Mouse (Mus musculus) T-cell, adult 66 days (primary cell): Measurements from ENCODE around the gene Ccdc116. TPM values are rescaled to one million over a fixed set of nuclear protein-coding genes. Genes with fewer than 3 reads are reported as not detected.

ENCODE experiments used
- total RNA-seq, 2 experiments: library from RNA; stranded (reverse); gene quantifications; 3 replicates in 1 of 2; 4 replicates in 1 of 2; pipeline ENCODE4 v1.2.4; 2023

The Ccdc116 gene
- 1 to 10 TPM; 2.0 to 2.2 TPM for total RNA-seq

GRCm38 (mm10) chr16:17146772-17147235 lies at the start of gene Ccdc116:
TSS of gene Ccdc116 (minus strand) at chr16:17147229.

DNA sequence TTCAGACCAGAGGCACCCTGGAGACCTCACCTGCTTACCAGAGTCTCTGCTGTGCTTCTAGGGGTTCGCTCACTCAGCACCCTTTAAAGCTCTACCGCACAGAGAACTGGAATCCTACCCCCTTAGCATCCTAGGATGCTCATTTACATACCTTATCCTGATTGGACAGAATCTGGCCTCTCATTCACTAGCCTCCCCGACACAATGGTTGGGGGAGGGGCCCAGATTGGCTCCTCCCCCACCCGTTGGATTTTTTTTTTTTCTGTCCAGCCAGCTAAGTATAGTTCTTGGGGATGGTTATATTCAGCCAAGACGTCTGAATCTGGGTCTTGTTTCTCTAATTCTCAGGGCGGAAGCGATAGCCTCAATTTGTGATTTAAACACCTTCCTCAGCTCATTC lies 2.7 kb downstream of the Ccdc116 start, which contains the start of gene Ydjc:
Gene Ydjc (plus strand): TSS at position 283 of the 400 bp plus-strand sequence.

GRCm38 (mm10) chr16:17132089-17132905 lies 14.7 kb downstream of the Ccdc116 start, which contains the start of gene Sdf2l1:
TSS of gene Sdf2l1 (minus strand) at chr16:17132383.

DNA sequence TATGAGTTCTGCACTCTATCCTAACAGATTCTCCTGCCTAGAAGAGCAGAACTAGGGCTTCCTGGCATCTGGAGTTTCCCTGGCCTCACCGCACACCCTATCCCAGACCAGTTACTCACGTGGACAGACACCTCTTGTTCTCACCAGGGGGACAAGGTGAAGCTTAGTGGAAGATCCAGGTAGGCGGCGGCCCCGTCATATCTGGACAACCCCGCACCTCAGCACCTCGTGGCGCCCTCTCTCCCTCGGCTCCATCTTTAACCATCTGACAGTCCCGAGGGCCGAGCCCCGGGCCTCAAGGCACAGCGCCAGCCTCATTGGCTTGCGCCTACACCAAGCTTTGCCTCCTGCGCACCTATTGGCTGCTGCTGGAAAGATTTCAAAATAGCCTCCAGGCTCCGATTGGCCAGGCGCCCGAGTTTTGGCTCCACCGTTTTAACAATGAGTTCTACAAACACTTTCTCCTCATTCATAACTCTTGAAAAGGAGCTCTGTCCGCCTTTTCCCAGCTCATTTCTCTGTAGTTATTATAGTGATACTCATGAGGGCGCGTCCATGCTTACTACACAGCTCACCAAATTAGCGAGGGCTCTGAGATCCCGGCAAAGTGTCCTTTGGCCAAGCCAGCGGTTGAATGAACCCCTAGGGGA lies 22.0 kb downstream of the Ccdc116 start, which contains the start of gene 2610318N02Rik:
Gene 2610318N02Rik (minus strand): TSS at position 297 of the 650 bp plus-strand sequence.

DNA sequence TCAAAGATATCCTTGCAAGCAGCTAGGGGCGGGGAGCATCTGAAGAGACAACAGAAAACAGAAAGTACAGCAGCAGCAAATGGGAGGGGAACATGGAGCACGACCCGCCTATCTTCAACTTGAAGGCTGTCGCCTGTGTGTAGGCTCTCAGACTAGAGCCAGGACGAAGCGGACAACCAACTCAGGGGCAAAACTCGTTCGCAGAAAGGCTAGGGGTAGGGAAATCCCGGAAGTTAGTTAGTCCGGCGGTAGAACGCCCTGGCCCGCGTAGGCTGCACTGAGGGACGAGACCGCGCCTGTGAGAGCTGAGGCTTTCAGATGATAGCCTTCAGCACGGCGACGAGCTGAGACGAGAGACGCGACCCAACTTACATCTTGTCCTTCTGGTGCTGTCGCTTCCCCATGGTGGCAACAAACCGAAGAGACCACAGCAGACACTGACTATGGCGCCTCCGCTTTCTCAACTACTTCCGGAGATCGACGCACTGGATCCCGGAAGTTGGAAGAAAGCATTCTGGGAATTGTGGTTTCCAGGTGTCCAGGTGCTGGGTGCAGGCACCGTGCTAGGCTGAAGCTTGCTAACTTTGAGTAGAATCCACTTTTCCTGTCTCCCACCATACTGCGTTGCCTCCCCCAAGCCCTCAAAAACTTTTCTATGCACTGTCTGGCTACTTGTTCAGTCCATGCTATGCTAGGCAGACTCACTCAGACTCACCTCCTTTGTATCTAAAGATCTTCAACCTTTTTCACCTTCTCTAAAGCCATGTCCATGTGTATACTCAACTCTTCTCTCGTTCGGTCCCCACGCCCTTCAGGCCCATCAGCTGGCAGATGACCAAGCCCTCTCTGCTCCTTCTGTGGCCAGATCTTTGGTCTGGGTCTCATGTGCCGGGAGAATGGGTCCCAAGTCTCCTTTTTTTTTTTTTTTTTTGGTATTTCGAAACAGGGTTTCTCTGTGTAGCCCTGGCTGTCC lies 36.0 kb downstream of the Ccdc116 start, which contains the start of gene Ppil2:
Gene Ppil2 (minus strand): TSS at position 487 of the 973 bp plus-strand sequence.

Other genes starting within 250 kb of the Ccdc116 start
- 100 to 1,000 TPM; 174 to 190 TPM for gene Mapk1, start 163.8 kb downstream of the Ccdc116 start, total RNA-seq
- 1 to 10 TPM; 2.6 to 4.3 TPM for gene Ypel1, start 77.5 kb downstream of the Ccdc116 start, total RNA-seq
- 100 to 1,000 TPM; 128 to 139 TPM for gene Ppil2, start 36.0 kb downstream of the Ccdc116 start, total RNA-seq
- 1 to 10 TPM; 6.9 to 9.6 TPM for gene 2610318N02Rik, start 22.1 kb downstream of the Ccdc116 start, total RNA-seq
- 10 to 100 TPM; 12.5 to 19.3 TPM for gene Sdf2l1, start 14.8 kb downstream of the Ccdc116 start, total RNA-seq
- 1 to 10 TPM; 4.2 to 7.8 TPM for gene Ydjc, start 2.6 kb downstream of the Ccdc116 start, total RNA-seq
- gene Ube2l3, start 55.4 kb upstream of the Ccdc116 start, total RNA-seq, result 100 to 1,000 TPM; 102 to 107 TPM
- under 1 TPM; 0.09 to 0.17 TPM for gene Rimbp3, start 61.4 kb upstream of the Ccdc116 start, total RNA-seq
- gene Hic2, start 86.3 kb upstream of the Ccdc116 start, total RNA-seq, result 1 to 10 TPM; 3.0 to 4.1 TPM
- gene Tmem191c, start 128.8 kb upstream of the Ccdc116 start, total RNA-seq, result 10 to 100 TPM; 29.1 to 30.4 TPM
- gene Serpind1, start 184.1 kb upstream of the Ccdc116 start, total RNA-seq, result not detected